Mouse (Mus musculus): Measurements from ENCODE around the gene Ccdc148.

Ccdc148 gene

DNA sequence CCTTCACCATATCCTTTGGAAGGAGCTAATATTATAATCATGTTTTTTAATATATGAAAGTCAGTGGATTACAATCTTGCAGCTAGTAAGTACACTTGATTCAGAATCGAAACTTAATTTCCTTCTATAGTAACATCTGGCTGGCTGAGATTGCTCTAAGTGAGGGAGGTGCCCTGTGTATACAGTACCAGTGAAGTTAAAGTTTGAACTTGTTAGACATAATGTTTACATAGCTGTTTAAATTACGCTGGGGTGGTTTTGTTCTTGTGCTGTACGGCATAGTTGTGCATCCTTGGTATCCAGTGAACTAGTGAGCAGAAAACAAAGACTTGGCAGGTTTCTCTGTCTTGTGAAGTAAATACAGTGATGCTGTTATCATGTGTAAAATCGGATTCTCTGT, 18.5 kb upstream of the Ccdc148 start:
- DNase-seq (ENCODE audit: low spot score): no peak

DNA sequence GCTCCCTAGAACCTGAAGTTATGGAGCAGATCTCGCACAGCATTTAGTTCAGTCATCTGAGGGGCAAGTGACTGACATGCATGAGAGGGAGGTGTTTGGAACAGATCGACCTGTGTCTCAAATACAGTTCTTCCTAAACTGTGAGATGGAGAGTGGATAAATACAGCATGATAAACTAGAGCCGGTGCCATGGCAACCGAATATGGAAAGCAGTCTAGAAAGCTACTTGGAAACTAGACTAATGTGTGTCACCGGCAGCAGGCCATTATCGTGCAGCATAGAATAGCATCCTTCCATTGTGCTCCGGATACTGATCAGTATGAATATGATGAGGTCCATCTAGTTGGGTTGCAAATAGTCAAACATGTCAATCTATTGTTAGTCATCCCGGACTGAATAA, 17.7 kb upstream of the Ccdc148 start:
- DNase-seq (ENCODE audit: low spot score): no peak

DNA sequence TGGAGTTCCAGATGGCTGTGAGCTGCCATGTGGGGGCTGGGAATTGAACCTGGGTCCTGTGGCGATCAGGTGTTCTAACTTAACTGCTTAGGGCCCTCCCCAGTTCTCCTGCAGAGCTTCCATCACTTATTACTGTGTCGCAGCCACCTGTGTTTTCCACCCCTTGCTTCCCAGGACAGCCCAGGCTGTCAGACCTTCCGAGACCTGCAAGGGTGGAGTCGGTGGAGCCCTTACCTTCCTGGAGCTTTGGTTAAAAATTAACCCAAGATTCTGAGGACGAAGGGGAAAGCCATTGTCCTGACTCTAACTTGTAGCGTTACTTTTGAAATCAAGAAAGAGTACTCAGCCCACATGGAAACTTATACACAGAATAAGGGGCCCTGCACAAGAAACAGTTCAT, 15.4 kb upstream of the Ccdc148 start:
- no peak for DNase-seq (ENCODE audit: low spot score)

DNA sequence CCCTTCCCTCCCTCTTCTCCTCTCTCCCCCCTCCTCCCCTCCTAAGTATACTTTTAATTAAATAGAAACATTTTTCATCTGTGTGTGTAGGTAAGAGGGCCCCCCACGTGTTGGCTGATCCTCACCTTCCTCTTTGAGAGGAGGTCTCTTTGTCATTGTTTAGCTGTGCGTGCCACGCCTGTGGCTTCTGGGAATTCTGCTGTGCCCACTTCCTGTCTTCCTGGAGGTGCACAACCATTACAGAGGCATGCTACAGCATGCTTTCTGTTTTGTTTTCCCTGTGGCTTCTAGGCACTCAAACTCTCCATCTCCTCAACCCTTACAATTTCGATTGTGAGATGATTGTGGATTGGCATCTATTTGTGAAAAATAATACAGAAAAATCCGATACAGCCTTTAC, 11.1 kb upstream of the Ccdc148 start:
- no peak for DNase-seq (ENCODE audit: low spot score)

DNA sequence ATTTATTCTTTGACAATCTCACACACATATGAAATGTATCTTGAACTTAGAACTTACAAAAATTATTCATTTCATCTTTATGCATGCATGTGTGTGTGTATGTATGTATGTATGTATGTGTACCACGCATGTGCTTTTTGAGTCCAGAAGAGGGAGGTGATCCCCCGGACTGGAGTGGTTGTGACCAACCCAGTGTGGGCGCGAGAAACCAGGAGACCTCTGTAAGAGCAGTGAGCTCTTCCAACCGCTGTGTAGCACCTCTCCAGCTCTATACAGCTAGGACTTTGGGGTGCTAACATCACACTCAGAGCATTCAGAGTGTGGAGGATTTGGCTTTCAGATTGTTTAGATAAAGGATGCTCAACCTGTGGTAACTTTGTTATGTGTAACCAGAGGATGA, 10.1 kb upstream of the Ccdc148 start:
- DNase-seq (ENCODE audit: low spot score): no peak

DNA sequence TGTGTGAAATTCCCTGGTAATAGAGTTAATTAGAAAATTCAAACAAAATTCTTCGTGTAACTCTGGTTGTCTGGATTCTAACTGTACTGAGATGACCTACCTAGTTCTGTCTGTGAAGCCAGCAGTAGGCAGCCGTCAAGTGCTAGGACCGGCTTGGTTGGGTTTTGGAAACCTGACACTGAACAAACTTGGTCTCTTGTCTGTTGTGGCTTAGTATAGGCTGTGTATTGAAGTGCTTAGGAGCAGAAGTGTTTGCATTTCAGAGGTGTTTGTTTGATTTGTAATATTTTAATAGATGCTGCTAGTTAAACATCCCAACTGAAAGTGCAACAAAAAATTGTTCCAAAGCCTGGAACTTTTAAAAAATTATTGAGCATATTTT, 9.7 kb upstream of the Ccdc148 start:
- DNase-seq (ENCODE audit: low spot score): no peak

DNA sequence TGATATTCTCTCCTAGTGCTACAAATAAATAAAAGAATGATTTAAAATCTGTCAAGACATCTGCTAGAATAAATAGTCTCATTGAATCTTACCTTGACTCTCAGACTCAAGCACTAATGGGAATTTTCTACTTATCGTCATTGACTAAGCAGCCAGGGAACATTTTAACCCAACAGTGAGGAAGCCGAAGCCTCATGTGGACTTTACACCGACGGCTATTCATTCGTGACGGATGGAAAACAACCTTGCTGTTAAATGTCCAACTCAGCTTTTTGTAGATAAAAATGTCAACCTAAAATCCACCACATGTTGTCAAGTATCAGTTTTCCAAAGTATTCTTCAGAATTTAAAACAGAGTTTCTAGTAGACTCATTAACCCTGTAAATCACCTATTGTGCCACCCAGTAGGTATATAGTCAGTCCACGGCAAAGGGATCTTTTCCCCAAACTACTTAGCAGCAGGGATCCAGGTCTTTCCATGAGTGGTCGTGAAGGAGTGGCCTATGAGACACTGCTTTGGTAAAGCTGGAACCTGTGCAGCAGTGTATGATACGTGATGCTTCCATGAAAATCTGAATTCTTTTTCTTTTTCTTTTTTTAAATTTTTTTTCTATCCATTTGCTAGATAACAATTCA, 9.2 kb upstream of the Ccdc148 start:
- no peak for DNase-seq (ENCODE audit: low spot score)

DNA sequence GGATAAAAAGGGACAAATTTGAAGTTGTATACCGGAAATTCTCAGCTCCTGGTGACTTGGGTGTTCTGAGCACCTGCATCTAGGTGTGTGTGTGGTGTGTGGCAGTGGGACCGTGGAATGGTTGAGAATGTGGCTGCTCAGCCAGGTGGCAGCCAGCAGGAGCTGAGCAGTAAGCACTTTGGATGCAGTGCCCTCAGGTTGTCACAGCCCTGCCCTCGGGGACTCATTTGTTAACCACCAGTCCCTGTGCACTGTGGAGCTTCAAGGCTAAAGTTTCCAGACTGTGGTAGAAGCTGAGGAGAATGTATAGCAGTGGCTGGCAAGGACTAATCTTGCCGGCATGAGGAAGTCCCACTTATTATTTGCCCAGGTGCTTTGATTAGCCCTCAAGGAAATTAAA, 7.3 kb upstream of the Ccdc148 start:
- DNase-seq (ENCODE audit: low spot score): no peak

DNA sequence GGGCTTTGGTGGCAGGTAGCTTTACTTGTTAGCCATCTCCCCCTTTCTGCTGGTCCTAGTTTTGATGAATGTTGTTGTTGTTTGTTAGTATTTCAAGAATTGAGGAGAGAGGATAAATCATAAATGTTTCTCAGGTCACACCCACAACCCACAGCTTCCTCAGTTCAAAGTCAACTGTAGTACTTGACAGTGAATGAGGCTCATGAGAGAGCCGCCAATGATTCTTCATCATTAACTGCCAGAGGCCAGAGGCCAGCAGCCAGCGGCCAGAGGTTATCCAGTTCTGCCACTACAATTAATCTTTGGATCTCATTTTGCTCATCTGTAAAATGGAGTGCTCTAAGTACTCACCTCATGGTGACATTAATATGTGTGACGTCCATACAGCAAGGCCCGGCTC, 6.5 kb upstream of the Ccdc148 start:
- DNase-seq (ENCODE audit: low spot score): no peak

DNA sequence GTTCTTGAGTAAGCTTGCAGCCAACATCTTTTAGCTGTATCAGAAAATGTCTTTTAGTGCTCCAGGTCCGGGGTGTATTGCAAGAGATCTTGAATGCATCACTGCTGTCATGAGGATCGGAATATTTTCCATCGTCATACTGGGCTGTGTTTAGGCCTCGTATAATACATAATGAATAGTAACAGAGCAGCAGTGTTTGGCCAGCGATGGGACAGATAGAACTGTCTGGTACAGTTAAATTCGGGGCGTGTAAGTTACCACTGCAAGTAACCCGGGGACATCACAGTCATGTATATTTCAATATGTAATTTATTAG, 1.8 kb upstream of the Ccdc148 start:
- no peak for DNase-seq (ENCODE audit: low spot score)

DNA sequence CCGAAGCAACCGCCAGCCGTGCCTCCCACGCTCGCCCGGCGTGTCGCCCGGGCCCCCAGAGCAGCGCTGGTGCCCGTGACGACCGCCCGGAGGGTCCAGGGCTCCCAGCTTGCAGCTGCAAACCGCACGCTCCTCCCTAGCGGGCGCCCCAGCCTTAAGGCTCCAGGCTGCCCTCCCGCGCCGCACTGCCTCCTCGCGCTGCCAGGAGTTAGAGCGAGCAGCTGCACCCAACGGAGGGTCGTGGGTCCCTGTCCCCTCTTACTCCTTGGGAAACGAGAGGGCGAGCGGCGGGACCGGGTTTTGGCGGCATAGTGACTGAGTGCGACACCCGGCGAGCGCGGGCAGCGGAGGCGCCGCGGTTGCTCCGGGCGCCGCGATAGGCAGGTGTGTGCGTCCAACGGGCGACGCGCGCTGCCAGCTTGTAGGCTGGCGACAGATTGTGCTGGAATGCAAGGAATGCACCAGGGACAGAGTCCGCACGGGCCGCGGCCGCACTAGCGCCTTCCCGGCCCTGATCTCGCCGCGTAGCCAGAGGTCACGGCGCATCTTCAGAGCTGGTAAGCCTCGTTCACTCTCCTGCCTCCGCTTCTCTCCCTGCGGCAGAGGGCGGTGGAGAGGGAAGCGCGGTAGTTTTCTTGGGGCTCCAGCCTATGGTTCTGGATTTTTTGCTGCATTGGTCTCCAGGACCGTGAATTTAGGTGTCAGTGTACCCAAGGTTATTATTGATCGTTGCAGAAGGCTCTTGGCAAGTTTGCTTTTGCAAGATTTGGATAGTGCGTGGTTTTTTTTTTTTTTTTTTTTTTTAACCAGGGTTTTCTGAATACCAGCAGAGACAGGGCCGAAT, 1.2 kb upstream of the Ccdc148 start:
- DNase-seq (ENCODE audit: low spot score): peak; percentile 49

DNA sequence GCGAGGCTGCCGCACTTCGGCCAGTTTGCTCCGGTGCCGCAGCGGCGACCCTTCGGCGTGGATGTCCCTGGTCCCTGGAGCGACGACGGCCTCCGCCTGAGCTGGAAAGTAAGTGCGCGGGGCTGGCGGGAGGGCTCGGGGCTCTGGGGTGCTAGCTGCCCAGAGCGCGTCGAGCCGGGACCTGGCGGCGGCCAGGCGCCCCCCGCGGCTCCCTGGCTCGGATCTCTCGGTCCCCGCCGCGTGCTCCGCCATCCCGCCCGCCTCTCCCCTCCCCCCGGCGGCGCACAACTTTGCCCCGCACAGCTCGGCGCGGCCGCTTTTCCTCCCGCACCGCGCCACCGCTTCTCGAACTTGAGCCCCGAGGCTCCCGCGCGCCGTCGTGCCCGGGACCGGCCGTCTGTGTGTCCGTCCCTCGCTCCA, 548 bp upstream of the Ccdc148 start:
- no peak for DNase-seq (ENCODE audit: low spot score)

DNA sequence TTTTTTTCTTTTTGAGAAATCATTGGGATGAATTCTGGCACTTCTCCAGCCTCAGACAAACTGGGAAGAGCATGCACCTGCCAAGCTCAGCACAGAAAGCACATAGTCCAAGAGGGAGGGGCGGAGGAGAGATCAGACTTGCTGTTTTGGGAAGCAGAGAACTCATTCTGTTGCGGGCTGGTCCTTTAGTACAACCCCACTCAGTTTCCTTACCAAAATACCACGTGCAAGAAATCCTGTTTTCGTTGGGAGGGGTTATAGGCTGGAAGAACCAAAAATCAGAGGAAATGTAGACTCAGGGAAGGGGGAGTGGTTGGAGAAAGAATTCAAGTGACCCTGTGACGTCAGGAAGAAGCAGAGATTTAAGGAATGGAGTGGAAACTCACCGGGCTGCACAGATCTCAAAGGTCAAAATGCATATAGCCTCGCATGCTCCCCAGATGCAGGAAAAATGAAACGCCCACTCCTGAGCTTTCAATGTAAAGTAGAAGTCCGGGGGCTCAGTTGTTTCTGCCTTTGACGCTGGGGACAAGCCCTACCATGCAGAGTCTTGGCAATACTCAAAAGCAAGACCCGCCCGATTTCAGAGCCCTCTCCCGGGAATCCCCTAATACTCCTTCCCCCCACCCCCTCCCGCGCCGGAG, 400 bp downstream of the Ccdc148 start:
- no peak for DNase-seq (ENCODE audit: low spot score)

DNA sequence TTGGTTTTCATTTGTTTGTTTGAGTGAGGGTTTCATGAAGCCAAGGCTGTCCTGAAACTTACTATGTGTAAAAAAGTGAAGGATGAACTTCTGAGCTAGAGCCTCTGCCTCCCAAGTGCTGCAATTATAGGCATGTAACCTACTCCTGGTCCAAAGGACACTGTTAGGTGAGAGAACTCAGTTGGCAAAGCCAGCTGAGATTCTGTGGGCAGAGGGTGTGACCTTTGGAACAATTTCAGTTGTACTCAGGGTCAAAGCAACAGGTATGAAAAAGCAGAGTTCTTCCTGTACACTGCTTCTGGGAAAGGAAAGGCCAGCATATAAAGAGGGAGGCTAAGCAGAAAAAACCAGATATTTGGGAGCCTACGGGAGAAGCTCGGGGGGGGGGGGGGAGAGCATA, 2.4 kb downstream of the Ccdc148 start:
- no peak for DNase-seq (ENCODE audit: low spot score)

DNA sequence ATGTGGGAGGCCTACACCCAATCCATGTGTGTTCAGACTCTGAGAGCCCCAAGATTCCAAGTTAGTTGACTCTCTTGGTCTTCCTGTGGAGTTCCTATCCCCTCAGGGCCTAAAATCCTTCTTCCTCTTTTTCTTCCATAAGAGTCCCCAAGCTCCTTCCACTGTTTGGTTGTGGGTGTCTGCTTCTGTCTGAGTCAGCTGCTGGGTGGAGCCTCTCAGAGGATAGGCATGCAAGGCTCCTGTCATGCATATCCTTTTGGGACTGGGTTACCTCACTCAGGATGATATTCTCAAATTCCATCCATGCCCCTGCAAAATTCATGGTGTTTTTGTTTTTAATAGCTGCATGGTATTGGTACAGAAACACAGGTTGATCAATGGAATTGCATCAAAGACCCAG, 5.1 kb downstream of the Ccdc148 start:
- DNase-seq (ENCODE audit: low spot score): no peak

DNA sequence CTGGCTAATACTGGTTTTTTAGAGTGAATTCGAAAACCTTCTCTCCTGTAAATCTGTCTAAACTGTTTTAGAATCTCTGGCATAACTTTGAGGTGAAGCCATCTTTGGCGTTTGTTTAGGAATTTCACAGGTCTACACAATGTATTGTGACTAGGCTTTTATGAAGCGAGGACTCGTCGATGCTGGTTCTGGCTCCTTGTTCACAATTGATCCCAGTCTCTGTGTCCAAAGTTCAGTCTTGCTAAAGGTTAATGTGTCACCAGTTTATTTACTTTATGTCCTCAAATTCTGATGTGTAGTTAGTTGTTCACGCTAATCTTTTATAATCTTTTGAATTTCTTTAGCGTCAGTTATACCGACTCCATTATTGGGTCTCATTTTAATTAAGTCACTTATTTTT, 29.4 kb downstream of the Ccdc148 start:
- no peak for DNase-seq (ENCODE audit: low spot score)

DNA sequence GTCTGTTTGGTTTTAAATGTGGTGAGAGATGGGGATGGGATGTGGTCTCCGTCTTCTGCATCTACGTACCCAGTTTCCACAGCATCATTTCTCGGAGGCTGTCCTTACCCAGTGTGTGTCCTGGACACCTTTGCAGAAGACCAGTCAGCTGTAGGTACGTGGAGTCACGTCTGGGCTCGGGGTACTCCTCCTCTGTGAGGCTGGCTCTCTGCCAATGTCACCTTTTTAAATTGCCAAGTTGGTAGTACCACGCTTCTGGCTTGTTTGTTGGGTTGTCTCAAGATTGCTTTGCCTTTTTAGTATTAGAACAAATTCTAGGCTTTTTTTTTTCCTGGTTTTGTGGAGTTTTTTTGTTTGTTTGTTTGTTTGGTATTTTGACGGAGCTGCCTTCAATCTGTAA, 30.7 kb downstream of the Ccdc148 start:
- DNase-seq (ENCODE audit: low spot score): no peak

DNA sequence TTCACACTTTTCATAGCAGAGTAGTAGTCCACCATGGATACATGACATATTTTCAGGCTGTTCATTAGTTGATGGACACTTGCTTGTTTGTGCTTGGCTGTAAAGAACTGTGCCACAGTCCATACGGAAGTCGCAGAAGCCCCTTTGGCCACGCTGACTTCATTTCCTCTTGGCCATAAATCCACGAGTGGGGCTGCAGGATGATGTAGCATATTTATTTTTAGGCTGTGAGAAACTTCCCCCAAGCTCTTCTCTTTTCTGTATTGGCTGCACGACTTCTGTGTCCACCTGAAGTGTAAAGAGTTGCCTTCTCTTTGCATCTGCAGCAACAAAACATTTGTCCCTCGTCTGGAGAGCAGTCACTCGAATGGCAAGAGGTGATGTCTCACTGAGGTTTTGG, 31.5 kb downstream of the Ccdc148 start:
- no peak for DNase-seq (ENCODE audit: low spot score)

DNA sequence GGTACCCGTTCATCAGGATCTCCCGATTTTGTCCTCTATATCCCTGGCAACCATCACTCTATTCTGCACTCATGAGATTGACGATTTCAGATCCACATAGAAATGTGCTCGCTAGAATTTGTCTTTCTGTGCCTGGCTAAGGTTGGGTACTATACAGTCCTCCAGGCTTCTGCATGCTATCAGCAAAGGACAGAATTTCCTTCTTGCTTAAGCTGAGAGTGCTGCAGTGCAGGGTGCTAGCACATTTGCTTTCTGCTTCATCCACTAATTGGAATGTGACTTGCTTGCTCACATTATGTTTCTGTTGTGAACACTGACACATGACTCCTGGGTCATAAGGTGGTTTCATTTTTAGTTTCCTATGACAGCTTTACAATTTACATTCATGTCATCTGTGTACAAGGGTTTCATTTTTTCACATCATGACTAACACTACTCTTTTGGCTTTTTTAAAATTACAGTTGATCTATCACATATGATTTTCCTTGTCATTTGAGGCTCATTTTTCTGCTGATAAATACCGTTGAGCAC, 104.8 kb downstream of the Ccdc148 start:
- no peak for DNase-seq (ENCODE audit: low spot score)

DNA sequence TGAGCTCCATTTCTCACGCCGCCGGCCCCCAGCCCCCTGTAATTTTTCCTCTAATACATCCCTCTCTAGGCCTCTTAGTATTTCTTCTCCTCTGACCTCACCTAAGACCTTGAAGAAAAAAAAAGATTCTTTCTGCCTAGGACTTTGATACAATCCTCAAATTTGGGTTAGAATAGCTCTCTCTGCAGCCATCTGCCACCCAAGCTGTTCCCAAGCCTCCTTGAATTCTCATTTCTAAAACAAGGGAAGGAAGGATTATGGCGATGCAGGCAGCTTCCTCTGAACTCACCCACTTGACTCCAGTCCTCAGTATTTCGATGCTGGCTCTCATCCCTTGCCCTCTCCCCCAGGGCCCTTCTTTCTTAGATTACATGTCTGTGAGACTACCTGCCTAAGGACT, 106.1 kb downstream of the Ccdc148 start:
- DNase-seq (ENCODE audit: low spot score): no peak

DNA sequence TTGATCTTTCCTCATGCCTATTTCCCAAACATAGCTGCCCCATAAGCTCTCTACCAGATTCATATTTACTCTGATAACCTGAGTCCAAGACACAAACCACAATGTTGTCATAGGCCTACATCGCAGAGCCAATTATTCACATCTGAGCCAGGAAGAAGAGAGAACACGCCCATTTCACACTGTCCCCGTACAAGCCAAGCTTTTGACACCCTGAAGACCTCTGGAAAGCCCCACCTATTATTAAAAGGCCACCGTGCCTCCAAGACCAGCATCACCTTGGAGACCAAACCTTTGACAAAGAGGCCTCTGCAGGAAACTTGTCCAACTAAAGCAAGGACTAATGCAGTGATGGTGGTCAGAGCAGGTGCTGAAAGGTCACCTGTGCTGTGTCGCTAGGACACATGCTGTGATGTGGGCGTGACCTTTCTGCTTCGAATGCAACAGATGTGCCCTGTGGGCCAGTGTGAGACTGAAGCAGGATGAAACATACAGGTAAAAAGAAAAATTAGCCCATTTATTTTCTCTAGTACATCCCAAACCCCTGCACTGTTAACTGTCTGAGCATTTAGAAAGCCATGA, 106.9 kb downstream of the Ccdc148 start:
- DNase-seq (ENCODE audit: low spot score): no peak

DNA sequence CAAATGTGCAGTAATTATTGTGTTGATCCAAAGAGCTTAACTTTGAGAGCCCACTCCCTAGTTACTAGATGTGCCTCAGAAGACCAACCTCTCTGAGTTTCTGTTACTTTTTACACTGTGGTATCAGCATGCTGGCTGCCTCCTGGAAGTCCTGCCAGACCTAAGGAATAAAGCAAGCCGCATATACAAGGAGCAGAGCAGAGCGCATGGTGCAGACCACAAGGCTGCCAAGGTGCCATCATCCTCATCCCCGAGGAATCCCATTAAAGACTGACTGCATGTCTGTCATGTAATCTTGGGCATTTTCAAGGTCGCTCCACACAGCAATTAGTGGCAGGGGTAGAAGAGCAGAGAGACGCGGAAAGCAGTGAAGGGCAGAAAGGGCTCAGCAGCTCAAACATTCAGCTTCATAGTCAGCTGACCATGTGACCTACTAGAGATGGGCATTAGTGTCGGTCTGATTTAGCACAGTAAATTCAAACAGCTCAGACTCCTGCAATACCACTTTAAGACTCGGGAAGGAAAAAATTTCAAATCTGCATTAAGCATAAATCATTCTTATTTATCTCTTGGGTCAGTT, 110.1 kb downstream of the Ccdc148 start:
- DNase-seq (ENCODE audit: low spot score): no peak

DNA sequence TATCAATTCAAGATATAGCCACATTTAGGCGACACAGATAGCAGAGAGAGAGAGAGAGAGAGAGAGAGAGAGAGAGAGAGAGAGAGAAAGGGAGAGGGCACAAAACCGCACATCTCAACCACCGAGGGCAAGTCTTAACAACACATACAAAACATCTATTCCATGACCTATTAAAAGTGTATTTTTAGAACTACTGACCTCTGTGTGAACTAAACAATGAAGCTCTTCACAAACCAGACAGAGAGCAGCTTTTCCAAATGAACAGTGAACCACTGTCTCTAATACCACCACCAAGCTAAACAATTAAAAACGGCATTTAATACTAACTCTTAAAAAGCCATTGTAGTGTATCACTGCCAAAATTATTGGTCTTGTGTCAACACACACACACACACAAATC, 110.8 kb downstream of the Ccdc148 start:
- no peak for DNase-seq (ENCODE audit: low spot score)
